Mouse (Mus musculus) midbrain, postnatal 0 days (tissue): Measurements from ENCODE around the gene Derl3. TPM values are rescaled to one million over a fixed set of nuclear protein-coding genes. Genes with fewer than 3 reads are reported as not detected.
A peak's percentile ranks its signal among the peaks of the same experiment; 100 is the strongest.

Experiments
- ATAC-seq: fragments of 200-750 bp; cut with Nextera tagmentation; 2 replicates; pipeline ENCODE4 v1.8.0; 2017; ENCODE audit warnings: moderate number of reproducible peaks, mild to moderate bottlenecking, moderate TSS enrichment, moderate library complexity; ENCODE audit not compliant: low FRiP score
- DNase-seq: peaks from one replicate; pipeline ENCODE4 v3.0.0-alpha.2; 2015; ENCODE audit warnings: low spot score
- H3K27ac ChIP-seq: fragments of 300-500 bp; sonication (generic); 2 replicates; pipeline ENCODE4 v1.5.1; 2014; ENCODE audit warnings: low read depth, mild to moderate bottlenecking, low read length, mixed read lengths
- H3K27me3 ChIP-seq: fragments of 300-500 bp; sonication (generic); 2 replicates; pipeline ENCODE4 v1.6.1; 2014; ENCODE audit warnings: low read length, control low read depth, mixed read lengths; ENCODE audit not compliant: insufficient read depth
- H3K36me3 ChIP-seq: fragments of 300-500 bp; sonication (generic); 2 replicates; pipeline ENCODE4 v1.6.1; 2014; ENCODE audit warnings: low read length, control low read depth, mixed read lengths; ENCODE audit not compliant: insufficient read depth
- H3K4me1 ChIP-seq: fragments of 300-500 bp; sonication (generic); 2 replicates; pipeline ENCODE4 v1.6.1; 2014; ENCODE audit warnings: mild to moderate bottlenecking, control low read depth, antibody characterized with exemption, low read length, mixed read lengths; ENCODE audit not compliant: insufficient read depth
- H3K4me2 ChIP-seq: fragments of 300-500 bp; sonication (generic); 2 replicates; pipeline ENCODE4 v1.6.1; 2014; ENCODE audit warnings: low read depth, mild to moderate bottlenecking, low read length, mixed read lengths; ENCODE audit not compliant: poor library complexity, severe bottlenecking
- H3K4me3 ChIP-seq: fragments of 300-500 bp; sonication (generic); 2 replicates; pipeline ENCODE4 v1.5.1; 2014; ENCODE audit warnings: low read depth, mild to moderate bottlenecking, low read length, moderate library complexity
- H3K9ac ChIP-seq: fragments of 300-500 bp; sonication (generic); replicated peaks from 2 replicates; pipeline ENCODE4 v1.6.1; 2014; ENCODE audit warnings: mild to moderate bottlenecking, low read length, moderate library complexity, mixed read lengths; ENCODE audit not compliant: poor library complexity, severe bottlenecking
- H3K9me3 ChIP-seq: fragments of 300-500 bp; sonication (generic); 2 replicates; pipeline ENCODE4 v1.6.1; 2016; ENCODE audit warnings: low read length, control low read depth
- CTCF ChIP-seq: IDR thresholded peaks from 2 replicates; pipeline ENCODE4 v1.5.1; 2016; ENCODE audit warnings: antibody characterized with exemption, mild to moderate bottlenecking
- WGBS: fragments of 180-500 bp; shearing (Covaris S2); extraction: QIAGEN DNeasy Blood & Tissue Kit; methylation state at CpG from one replicate; pipeline ENCODE4 v1.1.7; 2014; 5-methylcytosine and 5-hydroxymethylcytosine counted together
- polyA plus RNA-seq: library from polyadenylated mRNA; unstranded; fragments of >200 nt; fragmentation: Nextera tagmentation; extraction: Ambion mirVana; gene quantifications from 2 replicates; pipeline ENCODE4 v1.2.1, GENCODE M21; 2015
- total RNA-seq: library from RNA; depleted of rRNA; stranded (reverse); fragments of >200 nt; gene quantifications from 2 replicates; pipeline ENCODE4 v1.2.3, GENCODE M21; 2014

Gene Derl3
- total and polyA plus RNA-seq, 2 experiments from 2014 or later: 1.4 TPM

- H3K27ac ChIP-seq: no peak overlapping the region
- no peak overlapping the region for H3K4me3 ChIP-seq
- WGBS: 74% methylated on average over 2 of the region's 2 CpGs
- ATAC-seq (no peak), DNase-seq (no peak)
- H3K36me3 ChIP-seq: peaks cover 69% of the 10 kb centered on the region
- no peaks in the 10 kb centered on the region for H3K4me1 ChIP-seq
- no peak for TF ChIP-seq CTCF
- H3K27me3 ChIP-seq: no peaks in the 10 kb centered on the region
- H3K4me2 ChIP-seq: no peak overlapping the region
- H3K9me3 ChIP-seq: no peaks in the 10 kb centered on the region
- H3K9ac ChIP-seq: no peak overlapping the region
Measured at GRCm38 (mm10) chr10:75910698-75911097, 17.5 kb downstream of the Derl3 start.

GRCm38 (mm10) chr10:75913013-75913589, 19.9 kb downstream of the Derl3 start:
- DNase-seq (no peak), ATAC-seq (no peak)
- no peaks in the 10 kb centered on the region for H3K9me3 ChIP-seq
- H3K4me3 ChIP-seq: no peak overlapping the region
- H3K27me3 ChIP-seq: no peaks in the 10 kb centered on the region
- H3K4me1 ChIP-seq: no peaks in the 10 kb centered on the region
- no peak overlapping the region for H3K9ac ChIP-seq
- 76% methylated on average over 6 of the region's 6 CpGs for WGBS
- no peak overlapping the region for H3K4me2 ChIP-seq
- H3K27ac ChIP-seq: no peak overlapping the region
- peaks cover 45% of the 10 kb centered on the region for H3K36me3 ChIP-seq
- TF ChIP-seq CTCF: no peak

GRCm38 (mm10) chr10:75915557-75915956, 22.3 kb downstream of the Derl3 start:
- ATAC-seq (no peak), DNase-seq (no peak)
- Histone ChIP-seq H3K36me3 (peaks cover 29% of the 10 kb centered on the region), H3K4me2 (no peak overlapping the region), H3K9me3 (no peaks in the 10 kb centered on the region), H3K9ac (no peak overlapping the region), H3K4me1 (peaks cover 4% of the 10 kb centered on the region; the same call in 1 of the 2 replicates), H3K27ac (no peak overlapping the region), H3K27me3 (no peaks in the 10 kb centered on the region), H3K4me3 (no peak overlapping the region)
- 91% methylated on average over 7 of the region's 7 CpGs for WGBS
- no peak for TF ChIP-seq CTCF

- Histone ChIP-seq H3K36me3 (peaks cover 17% of the 10 kb centered on the region), H3K27ac (no peak overlapping the region), H3K27me3 (no peaks in the 10 kb centered on the region), H3K4me3 (no peak overlapping the region), H3K9ac (no peak overlapping the region), H3K9me3 (no peaks in the 10 kb centered on the region), H3K4me2 (no peak overlapping the region), H3K4me1 (peaks cover 4% of the 10 kb centered on the region; the same call in 1 of the 2 replicates)
- no peak for DNase-seq
- 78% methylated on average over 8 of the region's 8 CpGs for WGBS
- TF ChIP-seq CTCF: no peak
- ATAC-seq: no peak
Measured at GRCm38 (mm10) chr10:75916840-75917239, 23.6 kb downstream of the Derl3 start.

- DNase-seq (no peak), ATAC-seq (no peak)
- H3K36me3 ChIP-seq: peaks cover 5% of the 10 kb centered on the region
- TF ChIP-seq CTCF: no peak
- no peak overlapping the region for H3K9ac ChIP-seq
- no peaks in the 10 kb centered on the region for H3K27me3 ChIP-seq
- H3K27ac ChIP-seq: no peak overlapping the region
- H3K9me3 ChIP-seq: no peaks in the 10 kb centered on the region
- H3K4me3 ChIP-seq: no peak overlapping the region
- H3K4me2 ChIP-seq: no peak overlapping the region
- H3K4me1 ChIP-seq: peaks cover 7% of the 10 kb centered on the region; the same call in 1 of the 2 replicates
- 87% methylated on average over 5 of the region's 5 CpGs for WGBS
Measured at GRCm38 (mm10) chr10:75919026-75919425, 25.8 kb downstream of the Derl3 start.

- no peaks in the 10 kb centered on the region for H3K27me3 ChIP-seq
- H3K36me3 ChIP-seq: peaks cover 2% of the 10 kb centered on the region; the same call in 1 of the 2 replicates
- H3K27ac ChIP-seq: peak within 1 kb of the TSS; percentile 93
- H3K4me1 ChIP-seq: peaks cover 7% of the 10 kb centered on the region; the same call in 1 of the 2 replicates
- H3K9ac ChIP-seq: peak within 1 kb of the TSS; percentile 91
- TF ChIP-seq CTCF: no peak
- peak; percentile 98 for DNase-seq
- under 1% methylated on average over 73 of the region's 76 CpGs for WGBS
- peak within 1 kb of the TSS; percentile 81 for H3K4me3 ChIP-seq
- peak; percentile 93 for ATAC-seq
- no peaks in the 10 kb centered on the region for H3K9me3 ChIP-seq
- H3K4me2 ChIP-seq: peak within 1 kb of the TSS; percentile 71
Measured at GRCm38 (mm10) chr10:75921026-75921725, 28.0 kb downstream of the Derl3 start, which contains the start of gene Smarcb1. Gene Smarcb1, minus strand, starts transcription at chr10:75921617.
